Mouse (Mus musculus): ENCODE measurements around the gene Tor1aip2. TPM values are rescaled to one million over a fixed set of nuclear protein-coding genes. Genes with fewer than 3 reads are reported as not detected.
A peak's percentile ranks its signal among the peaks of the same experiment; 100 is the strongest.

The Tor1aip2 gene
- total and polyA plus RNA-seq, 3 experiments: 28.7 to 69.5 (median 62.8) TPM

DNA sequence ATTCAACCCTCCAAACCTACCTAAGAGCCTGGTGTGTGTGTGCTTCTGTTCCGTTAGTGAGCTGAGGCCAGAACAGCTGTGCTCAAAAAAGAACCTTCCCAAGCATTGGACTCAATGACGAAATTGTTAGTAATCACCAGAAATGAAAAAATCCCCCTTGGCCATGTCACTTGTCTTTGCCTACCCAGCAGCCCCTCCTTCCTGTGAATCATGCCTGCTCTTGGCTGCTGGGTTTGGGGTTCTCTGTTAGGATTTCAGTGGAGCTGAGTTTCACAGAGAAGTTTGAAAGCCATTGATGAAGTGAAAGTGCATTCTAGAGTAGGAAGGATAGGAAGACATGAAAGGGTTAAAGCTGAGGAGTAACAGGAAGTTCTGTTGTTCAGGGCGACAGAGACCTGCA, 30.9 kb downstream of the Tor1aip2 start:
- no peak overlapping the region for H3K4me3 ChIP-seq (replicated peaks in 1 of 3; ENCODE audit: low read depth in 2 of 3, low read length in 2 of 3, poor library complexity in 1 of 3)
- H3K9ac ChIP-seq (ENCODE audit: insufficient read depth, low read depth): no peak overlapping the region
- no peaks in the 10 kb centered on the region for H3K27me3 ChIP-seq (replicated peaks)
- H3K9me3 ChIP-seq (replicated peaks; ENCODE audit: low read length): no peaks in the 10 kb centered on the region
- H3K27ac ChIP-seq (ENCODE audit: insufficient read depth, low read depth): no peak overlapping the region
- no peaks in the 10 kb centered on the region for H3K79me2 ChIP-seq (replicated peaks; ENCODE audit: control insufficient read depth, extremely low read depth, insufficient read depth, poor library complexity, severe bottlenecking)
- H3K36me3 ChIP-seq (replicated peaks in 1 of 2; ENCODE audit: control insufficient read depth in 1 of 2, insufficient read depth in 1 of 2, low read length in 1 of 2): peaks cover 50 to 74% of the 10 kb centered on the region in 2 experiments
- in situ Hi-C loops (cut with MboI; ENCODE audit: low pct_ligation_motif_present, low pct_unique_long_range_greater_than_20kb, low sequenced_read_pairs): no loop called here
- no peak for TF ChIP-seq NRF1 (IDR thresholded peaks at IDR 0.05; ENCODE audit: low read depth, low read length)
- no peak for TF ChIP-seq POLR2A (IDR thresholded peaks at IDR 0.05; ENCODE audit: low read depth, low read length)
- no peak for TF ChIP-seq TCF12 (IDR thresholded peaks at IDR 0.05; ENCODE audit: low read depth, low read length)
- dilution Hi-C loops (cut with MboI; ENCODE audit: extremely low pct_ligation_motif_present, extremely low pct_unique_long_range_greater_than_20kb, low sequenced_read_pairs): no loop called here
- no peak overlapping the region for H3K4me2 ChIP-seq (ENCODE audit: insufficient read depth, low read depth, poor library complexity, severe bottlenecking)
- peaks cover 0 to 5% of the 10 kb centered on the region in 2 experiments; a peak in 1 of 4 replicates for H3K4me1 ChIP-seq (ENCODE audit: control insufficient read depth in 1 of 2, insufficient read depth in 2 of 2)
- no peak for DNase-seq (ENCODE audit: extremely low read depth)

DNA sequence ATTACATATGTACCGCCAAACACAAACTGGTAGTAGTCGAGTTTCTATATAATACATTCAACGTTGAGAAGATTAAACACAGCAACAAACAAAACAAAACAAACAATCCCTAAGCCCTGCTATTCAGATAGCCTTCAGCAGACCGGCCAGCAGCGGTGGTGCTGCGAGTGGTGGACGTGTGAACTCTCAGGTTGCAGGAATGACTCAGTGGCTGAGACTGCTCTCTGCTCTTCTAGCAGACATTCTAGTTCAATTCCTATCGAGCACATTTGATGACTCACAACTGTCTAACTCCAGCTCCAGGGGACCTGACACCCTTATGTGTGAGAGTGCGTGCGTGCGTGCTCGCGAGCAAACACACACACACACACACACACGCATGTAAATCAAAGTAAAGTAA, 34.9 kb downstream of the Tor1aip2 start:
- no peaks in the 10 kb centered on the region for H3K79me2 ChIP-seq (replicated peaks; ENCODE audit: control insufficient read depth, extremely low read depth, insufficient read depth, poor library complexity, severe bottlenecking)
- peaks cover 17 to 38% of the 10 kb centered on the region in 2 experiments for H3K36me3 ChIP-seq (replicated peaks in 1 of 2; ENCODE audit: control insufficient read depth in 1 of 2, insufficient read depth in 1 of 2, low read length in 1 of 2)
- no peak overlapping the region for H3K27ac ChIP-seq (ENCODE audit: insufficient read depth, low read depth)
- H3K9me3 ChIP-seq (replicated peaks; ENCODE audit: low read length): no peaks in the 10 kb centered on the region
- no peak for DNase-seq (ENCODE audit: extremely low read depth)
- in situ Hi-C loops (cut with MboI; ENCODE audit: low pct_ligation_motif_present, low pct_unique_long_range_greater_than_20kb, low sequenced_read_pairs): no loop called here
- H3K4me3 ChIP-seq (replicated peaks in 1 of 3; ENCODE audit: low read depth in 2 of 3, low read length in 2 of 3, poor library complexity in 1 of 3): no peak overlapping the region
- peaks cover 4 to 11% of the 10 kb centered on the region in 2 experiments; a peak in 2 of 4 replicates for H3K4me1 ChIP-seq (ENCODE audit: control insufficient read depth in 1 of 2, insufficient read depth in 2 of 2)
- no peak for TF ChIP-seq MAX (IDR thresholded peaks at IDR 0.05; ENCODE audit: low read length)
- TF ChIP-seq HCFC1 (IDR thresholded peaks at IDR 0.05; ENCODE audit: low read depth, low read length): no peak
- TF ChIP-seq CTCF (conservative IDR thresholded peaks at IDR 0.05 in 1 of 2, IDR thresholded peaks at IDR 0.05 in 1 of 2; ENCODE audit: low read depth in 2 of 2, low read length in 2 of 2): no peak
- no peak for TF ChIP-seq MXI1 (IDR thresholded peaks at IDR 0.05; ENCODE audit: low read depth, low read length)
- no peak for TF ChIP-seq POLR2AphosphoS2 (IDR thresholded peaks at IDR 0.05; ENCODE audit: low read depth, low read length)
- no peak for TF ChIP-seq ELF1 (IDR thresholded peaks at IDR 0.05; ENCODE audit: low read depth, low read length)
- no peak for TF ChIP-seq GABPA (IDR thresholded peaks at IDR 0.05; ENCODE audit: insufficient replicate concordance, low read depth, low read length)
- no peak for TF ChIP-seq JUND (conservative IDR thresholded peaks at IDR 0.05; ENCODE audit: low read depth, low read length)
- TF ChIP-seq ZKSCAN1 (IDR thresholded peaks at IDR 0.05; ENCODE audit: borderline replicate concordance, low read depth, low read length): no peak
- TF ChIP-seq CHD2 (IDR thresholded peaks at IDR 0.05; ENCODE audit: low read length): no peak
- H3K9ac ChIP-seq (ENCODE audit: insufficient read depth, low read depth): no peak overlapping the region
- H3K27me3 ChIP-seq (replicated peaks): no peaks in the 10 kb centered on the region
- dilution Hi-C loops (cut with MboI; ENCODE audit: extremely low pct_ligation_motif_present, extremely low pct_unique_long_range_greater_than_20kb, low sequenced_read_pairs): no loop called here
- H3K4me2 ChIP-seq (ENCODE audit: insufficient read depth, low read depth, poor library complexity, severe bottlenecking): no peak overlapping the region

DNA sequence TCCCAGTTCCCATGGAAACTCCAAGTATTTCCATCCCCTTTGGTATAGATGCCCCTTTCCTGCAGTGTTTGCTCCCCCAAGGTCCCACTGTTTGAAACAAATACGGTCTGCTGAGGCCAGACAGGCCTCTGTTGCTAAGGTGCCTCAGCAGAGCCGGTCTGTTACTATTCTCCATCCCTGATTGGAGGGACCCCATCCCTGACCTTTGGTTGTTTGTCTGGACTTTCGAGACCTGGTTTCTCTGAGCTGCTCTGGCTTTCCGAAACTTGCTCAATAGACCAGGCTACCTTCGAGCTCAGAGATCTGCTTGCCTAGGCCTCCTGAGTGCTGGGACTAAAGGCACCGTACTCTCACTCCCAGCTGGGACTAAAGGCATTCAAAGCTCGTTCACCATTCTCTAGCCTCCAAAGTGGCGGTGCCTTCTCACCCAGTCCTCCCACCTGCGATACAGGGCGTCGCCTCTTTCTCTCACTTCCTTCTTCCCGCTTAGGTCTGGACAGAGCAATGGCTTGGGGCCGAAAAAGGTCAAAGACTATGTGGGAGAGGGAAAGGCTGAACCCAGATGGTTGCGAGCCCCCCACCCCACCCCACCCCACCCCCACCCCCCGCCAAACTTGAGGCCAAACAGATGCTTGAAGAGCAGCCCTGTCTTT, 38.1 kb downstream of the Tor1aip2 start:
- Histone ChIP-seq H3K36me3 (replicated peaks in 1 of 2; ENCODE audit: control insufficient read depth in 1 of 2, insufficient read depth in 1 of 2, low read length in 1 of 2) (peaks cover 1 to 9% of the 10 kb centered on the region in 2 experiments), H3K4me1 (ENCODE audit: control insufficient read depth in 1 of 2, insufficient read depth in 2 of 2) (peaks cover 4 to 14% of the 10 kb centered on the region in 2 experiments; a peak in 2 of 4 replicates), H3K79me2 (replicated peaks; ENCODE audit: control insufficient read depth, extremely low read depth, insufficient read depth, poor library complexity, severe bottlenecking) (no peaks in the 10 kb centered on the region), H3K4me2 (ENCODE audit: insufficient read depth, low read depth, poor library complexity, severe bottlenecking) (0 out of 2 replicates have a peak overlapping the region, but pooled peaks have one; percentile 2), H3K4me3 (replicated peaks in 1 of 3; ENCODE audit: low read depth in 2 of 3, low read length in 2 of 3, poor library complexity in 1 of 3) (no peak overlapping the region), H3K27ac (ENCODE audit: insufficient read depth, low read depth) (no peak overlapping the region), H3K9me3 (replicated peaks; ENCODE audit: low read length) (no peaks in the 10 kb centered on the region), H3K27me3 (replicated peaks) (no peaks in the 10 kb centered on the region), H3K9ac (ENCODE audit: insufficient read depth, low read depth) (no peak overlapping the region)
- in situ Hi-C loops (cut with MboI; ENCODE audit: low pct_ligation_motif_present, low pct_unique_long_range_greater_than_20kb, low sequenced_read_pairs): no loop called here
- dilution Hi-C loops (cut with MboI; ENCODE audit: extremely low pct_ligation_motif_present, extremely low pct_unique_long_range_greater_than_20kb, low sequenced_read_pairs): no loop called here
- DNase-seq (ENCODE audit: extremely low read depth): peak; percentile 21
- TF ChIP-seq ELF1 (IDR thresholded peaks at IDR 0.05; ENCODE audit: low read depth, low read length) (0 out of 2 replicates have a peak, but pooled peaks have one; percentile 9), USF2 (conservative IDR thresholded peaks at IDR 0.05; ENCODE audit: low read depth, low read length) (no peak), EP300 (IDR thresholded peaks at IDR 0.05; ENCODE audit: low read length) (peak; percentile 19; the same call in 1 of the 2 replicates), IRF4 (IDR thresholded peaks at IDR 0.05; ENCODE audit: low read depth, low read length) (peak; percentile 60; the same call in 1 of the 2 replicates)
